Mouse (Mus musculus) lung, postnatal 0 days (tissue): ENCODE data around the gene Gjc2.

Experiments used
- CTCF ChIP-seq: IDR thresholded peaks from 2 replicates; pipeline ENCODE4 v1.5.1; 2016; ENCODE audit warnings: antibody characterized with exemption, mild to moderate bottlenecking
- EP300 ChIP-seq: IDR thresholded peaks from 2 replicates; pipeline ENCODE4 v1.6.1; 2016; ENCODE audit warnings: antibody characterized with exemption, mild to moderate bottlenecking, control low read depth

DNA sequence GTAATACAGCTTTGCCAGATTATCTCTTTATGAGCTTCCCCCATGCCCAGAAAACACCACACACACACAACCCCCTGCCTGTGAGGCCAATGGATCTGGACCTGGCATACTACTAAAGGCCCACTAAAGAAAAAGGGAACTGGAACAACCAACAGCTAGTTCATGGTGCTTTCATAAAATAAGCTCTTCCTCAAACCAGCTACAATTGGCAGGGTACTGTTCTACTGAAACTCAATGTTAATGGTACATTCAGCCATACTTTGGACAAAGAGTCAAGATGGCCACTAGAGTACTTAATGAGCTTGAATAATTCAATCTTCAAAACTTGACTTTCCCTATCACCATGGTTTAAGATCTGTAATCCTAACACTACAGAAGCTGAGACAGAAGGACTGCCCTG, 38.6 kb upstream of the Gjc2 start:
- no peak for TF ChIP-seq EP300
- TF ChIP-seq CTCF, result no peak
